Mouse (Mus musculus) testis, postnatal 14 days (tissue): ENCODE data around the gene Mapre3.

Experiments used
- DNase-seq: peaks from one replicate; pipeline ENCODE4 v3.0.0; 2021; ENCODE audit warnings: low spot score

Gene Mapre3

GRCm38 (mm10) chr5:30886209-30886608 is 71.8 kb downstream of the Mapre3 start:
- DNase-seq = no peak

- DNase-seq = no peak
Measured at GRCm38 (mm10) chr5:30886731-30887130, 72.3 kb downstream of the Mapre3 start.

GRCm38 (mm10) chr5:30887331-30887761 is 72.9 kb downstream of the Mapre3 start:
- peak; percentile 77 for DNase-seq

- DNase-seq = peak; percentile 91
Measured at GRCm38 (mm10) chr5:30887858-30888336, 73.5 kb downstream of the Mapre3 start.

- peak; percentile 95 for DNase-seq
Measured at GRCm38 (mm10) chr5:30888337-30889087, 74.1 kb downstream of the Mapre3 start, which contains the start of gene Agbl5. Gene Agbl5, plus strand, starts transcription at chr5:30888694.

GRCm38 (mm10) chr5:30889088-30889754 is 74.8 kb downstream of the Mapre3 start:
- DNase-seq = no peak

GRCm38 (mm10) chr5:30890375-30890774 is 75.9 kb downstream of the Mapre3 start:
- no peak for DNase-seq

- no peak for DNase-seq
Measured at GRCm38 (mm10) chr5:30901860-30902259, 87.4 kb downstream of the Mapre3 start.

GRCm38 (mm10) chr5:30907413-30908059 is 93.1 kb downstream of the Mapre3 start, which contains the start of gene Ost4:
Gene Ost4, minus strand, starts transcription at chr5:30907788.
- DNase-seq = peak; percentile 95

- DNase-seq = peak; percentile 53
Measured at GRCm38 (mm10) chr5:30908426-30909299, 94.2 kb downstream of the Mapre3 start.

GRCm38 (mm10) chr5:30909300-30909659 is 94.8 kb downstream of the Mapre3 start:
- DNase-seq = no peak

- no peak for DNase-seq
Measured at GRCm38 (mm10) chr5:30909863-30910262, 95.4 kb downstream of the Mapre3 start.

GRCm38 (mm10) chr5:30910481-30910880 is 96.0 kb downstream of the Mapre3 start:
- DNase-seq = no peak

GRCm38 (mm10) chr5:30912156-30912555 is 97.7 kb downstream of the Mapre3 start:
- no peak for DNase-seq

- peak; percentile 52 for DNase-seq
Measured at GRCm38 (mm10) chr5:30913060-30913841, 98.8 kb downstream of the Mapre3 start, which contains the start of gene Emilin1. Gene Emilin1, plus strand, starts transcription at chr5:30913402.

GRCm38 (mm10) chr5:30914101-30914635 is 99.7 kb downstream of the Mapre3 start:
- DNase-seq = no peak

- DNase-seq = no peak
Measured at GRCm38 (mm10) chr5:30914849-30915248, 100.4 kb downstream of the Mapre3 start.

GRCm38 (mm10) chr5:30915456-30915855 is 101.0 kb downstream of the Mapre3 start:
- no peak for DNase-seq
